ENCODE assay signal across 8 mouse cellular contexts in the genomic region with DNA sequence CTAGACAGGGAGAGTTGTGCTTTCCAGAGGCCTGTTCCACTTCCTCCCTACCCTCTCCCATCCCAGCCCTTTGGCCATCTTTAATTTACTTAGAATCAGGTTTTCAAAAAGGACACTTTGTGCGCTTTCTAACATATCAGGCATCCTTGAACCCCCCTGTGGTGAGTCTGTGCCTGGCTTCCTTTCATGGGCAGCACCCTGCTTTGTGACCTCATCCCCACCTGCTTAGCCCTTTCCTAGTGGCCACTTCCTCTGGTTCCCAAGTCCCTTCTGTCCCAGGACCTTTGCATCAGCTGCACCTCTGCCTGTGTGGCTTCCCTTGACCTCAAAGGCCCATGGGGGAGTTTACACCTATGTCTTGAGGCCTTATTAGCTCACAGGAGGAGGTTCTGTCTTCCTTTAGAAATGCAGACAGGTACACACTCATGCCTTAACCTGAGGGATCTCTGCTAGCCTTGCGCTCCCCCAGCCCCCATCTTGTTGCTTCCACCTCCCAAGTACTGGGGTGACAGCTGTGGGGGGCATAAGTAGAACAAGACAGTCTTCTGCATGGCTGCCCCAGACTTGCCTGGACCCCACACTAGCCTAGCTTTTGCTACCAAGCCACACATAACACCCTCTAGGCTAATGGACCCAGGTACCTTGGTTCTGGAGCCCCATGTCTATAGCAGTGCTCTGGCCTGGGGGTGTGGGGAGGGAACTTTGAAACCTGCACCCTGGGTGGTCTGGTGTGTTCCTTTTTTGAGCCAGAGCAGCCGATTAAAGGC. TPM values are rescaled to one million over a fixed set of nuclear protein-coding genes. Genes with fewer than 3 reads are reported as not detected.
DNase-seq lines count a peak whose midpoint lies in the region; ATAC-seq and TF ChIP-seq lines count a peak whose summit lies in the region.

No protein-coding gene starts in this region.

- H3K27me3 ChIP-seq in spleen, adult 2 months (ENCODE audit: control insufficient read depth, insufficient read depth, low read length), result no peaks in the 10 kb centered on the region
- no peaks in the 10 kb centered on the region for H3K27me3 ChIP-seq in liver, embryonic 12.5 days (replicated peaks)

- H3K4me3 ChIP-seq in spleen, adult 2 months (ENCODE audit: extremely low read depth, insufficient read depth, insufficient read length), result peak overlapping the region; percentile 62; the same call in 1 of the 2 replicates
- H3K4me3 ChIP-seq in liver, embryonic 12.5 days, result peak overlapping the region; percentile 84

- no peaks in the 10 kb centered on the region for H3K9me3 ChIP-seq in liver, embryonic 12.5 days (replicated peaks)

- WGBS in spleen, adult 2 months, result 90% methylated on average over 3 of the region's 3 CpGs
- WGBS in liver, embryonic 12.5 days (ENCODE audit: insufficient replicate concordance), result 80% methylated on average over 3 of the region's 3 CpGs

- H3K4me2 ChIP-seq in liver, embryonic 12.5 days, result peak overlapping the region; percentile 95

- H3K27ac ChIP-seq in spleen, adult 2 months (ENCODE audit: insufficient read depth, low read length), result no peak overlapping the region
- peak overlapping the region; percentile 23; the same call in 1 of the 2 replicates for H3K27ac ChIP-seq in liver, embryonic 12.5 days

- peak overlapping the region; percentile 92 for H3K9ac ChIP-seq in liver, embryonic 12.5 days

- DNase-seq in adrenal gland, adult 8-10 months, result peak; percentile 13
- DNase-seq in adrenal gland, postnatal 10 days, result no peak
- no peak for DNase-seq in spleen, adult 2 months (ENCODE audit: low read depth in 1 of 2, low spot score in 2 of 2)
- no peak for DNase-seq in spleen, postnatal 36 days (ENCODE audit: low spot score in 2 of 2)
- DNase-seq in c-Kit-positive CD71-positive TER-119-positive erythroid progenitor cells, embryonic 14.5 days (ENCODE audit: low spot score), result no peak
- DNase-seq in right cerebral cortex, adult 18-20 months, result no peak
- DNase-seq in urinary bladder, postnatal 14 days (ENCODE audit: low spot score), result no peak

- ATAC-seq in liver, embryonic 12.5 days, result no peak

- no peak for TF ChIP-seq POLR2A in spleen, adult 2 months (IDR thresholded peaks at IDR 0.05; ENCODE audit: low read depth, low read length)

- H3K36me3 ChIP-seq in spleen, adult 2 months (ENCODE audit: control insufficient read depth, insufficient read depth, low read length), result peaks cover 17% of the 10 kb centered on the region
- peaks cover 69% of the 10 kb centered on the region for H3K36me3 ChIP-seq in liver, embryonic 12.5 days

- peaks cover 12% of the 10 kb centered on the region for H3K4me1 ChIP-seq in spleen, adult 2 months (ENCODE audit: control insufficient read depth, insufficient read depth, insufficient read length)
- H3K4me1 ChIP-seq in liver, embryonic 12.5 days, result peaks cover 41% of the 10 kb centered on the region

- no peak for TF ChIP-seq CTCF in spleen, adult 2 months (IDR thresholded peaks at IDR 0.05; ENCODE audit: extremely low read depth, insufficient read depth, insufficient read length, insufficient replicate concordance)

RNA-seq across cellular contexts. Expression of a gene that starts 1.3 kb away (rescaled TPM):
- total RNA-seq in adrenal gland, adult 8-10 months (2022), result 10 to 100 TPM; 51.7 to 65.2 (median 57.9) TPM
- 10 to 100 TPM; 46.1 to 48.5 TPM for total RNA-seq in adrenal gland, postnatal 10 days (2021)
- 67.8 and 83.4 TPM in 2 replicates for polyA plus RNA-seq in spleen, adult 2 months (2012; rRNA removed)
- polyA plus RNA-seq in liver, embryonic 12.5 days (2016; fragmentation: Nextera tagmentation; extraction: Ambion mirVana), result 60.6 and 63.1 TPM in 2 replicates

RNA-seq across cellular contexts. Expression of a gene that starts 5.6 kb away (rescaled TPM):
- total RNA-seq in adrenal gland, adult 8-10 months (2022), result 100 to 1,000 TPM in 1 of 4 experiments, 10 to 100 TPM in 3; 64.7 to 108 (median 88.7) TPM
- 100 to 1,000 TPM; 141 to 156 TPM for total RNA-seq in adrenal gland, postnatal 10 days (2021)
- polyA plus RNA-seq in spleen, adult 2 months (2012; rRNA removed), result 46.4 and 69.8 TPM in 2 replicates
- 168 and 173 TPM in 2 replicates for polyA plus RNA-seq in liver, embryonic 12.5 days (2016; fragmentation: Nextera tagmentation; extraction: Ambion mirVana)

RNA-seq across cellular contexts. Expression of a gene that starts 6.9 kb away (rescaled TPM):
- 10 to 100 TPM; 85.3 to 96.2 (median 92.1) TPM for total RNA-seq in adrenal gland, adult 8-10 months (2022)
- total RNA-seq in adrenal gland, postnatal 10 days (2021), result 10 to 100 TPM; 38.8 to 47.5 TPM
- polyA plus RNA-seq in spleen, adult 2 months (2012; rRNA removed), result 55.1 and 75.0 TPM in 2 replicates
- polyA plus RNA-seq in liver, embryonic 12.5 days (2016; fragmentation: Nextera tagmentation; extraction: Ambion mirVana), result 16.0 and 17.4 TPM in 2 replicates

RNA-seq across cellular contexts. Expression of a gene that starts 15.4 kb away (rescaled TPM):
- 10 to 100 TPM; 13.5 to 24.7 (median 20.6) TPM for total RNA-seq in adrenal gland, adult 8-10 months (2022)
- 10 to 100 TPM; 14.1 to 21.4 TPM for total RNA-seq in adrenal gland, postnatal 10 days (2021)
- 15.1 and 20.2 TPM in 2 replicates for polyA plus RNA-seq in spleen, adult 2 months (2012; rRNA removed)
- 1.2 TPM in 2 replicates for polyA plus RNA-seq in liver, embryonic 12.5 days (2016; fragmentation: Nextera tagmentation; extraction: Ambion mirVana)

RNA-seq across cellular contexts. Expression of a gene that starts 17.6 kb away (rescaled TPM):
- 10 to 100 TPM; 23.1 to 32.0 (median 29.0) TPM for total RNA-seq in adrenal gland, adult 8-10 months (2022)
- 10 to 100 TPM; 18.5 to 29.5 TPM for total RNA-seq in adrenal gland, postnatal 10 days (2021)
- 26.3 and 33.3 TPM in 2 replicates for polyA plus RNA-seq in spleen, adult 2 months (2012; rRNA removed)
- polyA plus RNA-seq in liver, embryonic 12.5 days (2016; fragmentation: Nextera tagmentation; extraction: Ambion mirVana), result 9.3 and 9.6 TPM in 2 replicates
